Mouse (Mus musculus) stomach, embryonic 14.5 days (tissue): ENCODE results near the gene Rfx4. TPM values are rescaled to one million over a fixed set of nuclear protein-coding genes. Genes with fewer than 3 reads are reported as not detected.
A peak's percentile ranks its signal among the peaks of the same experiment; 100 is the strongest.

Source experiments
- ATAC-seq: fragments of 200-750 bp; cut with Nextera tagmentation; 2 replicates; pipeline ENCODE4 v1.8.0; 2017; ENCODE audit warnings: low read depth, moderate TSS enrichment; ENCODE audit not compliant: insufficient number of reproducible peaks, insufficient read depth, low FRiP score
- H3K27ac ChIP-seq: fragments of 300-500 bp; sonication (generic); 2 replicates; pipeline ENCODE4 v1.5.1; 2014; ENCODE audit warnings: mild to moderate bottlenecking, low read length, moderate library complexity, mixed read lengths
- H3K27me3 ChIP-seq: fragments of 300-500 bp; sonication (generic); 2 replicates; pipeline ENCODE4 v1.6.1; 2014; ENCODE audit warnings: low read length, control low read depth, mixed read lengths; ENCODE audit not compliant: control insufficient read depth, insufficient read depth
- H3K36me3 ChIP-seq: fragments of 300-500 bp; sonication (generic); 2 replicates; pipeline ENCODE4 v1.6.1; 2014; ENCODE audit warnings: mild to moderate bottlenecking, control low read depth, low read length, moderate library complexity, mixed read lengths; ENCODE audit not compliant: control insufficient read depth, insufficient read depth
- H3K4me1 ChIP-seq: fragments of 300-500 bp; sonication (generic); 2 replicates; pipeline ENCODE4 v1.6.1; 2014; ENCODE audit warnings: low read length, control low read depth, mixed read lengths; ENCODE audit not compliant: control insufficient read depth, insufficient read depth
- H3K4me2 ChIP-seq: fragments of 300-500 bp; sonication (generic); replicated peaks from 2 replicates; pipeline ENCODE4 v1.6.1; 2014; ENCODE audit warnings: low read depth, low read length, control low read depth
- H3K4me3 ChIP-seq: fragments of 300-500 bp; sonication (generic); 2 replicates; pipeline ENCODE4 v1.5.1; 2014; ENCODE audit warnings: low read depth, low read length, control low read depth
- H3K9ac ChIP-seq: fragments of 300-500 bp; sonication (generic); replicated peaks from 2 replicates; pipeline ENCODE4 v1.6.1; 2014; ENCODE audit warnings: low read depth, mild to moderate bottlenecking, control low read depth, low read length, moderate library complexity, mixed read lengths
- H3K9me3 ChIP-seq: fragments of 300-500 bp; sonication (generic); 2 replicates; pipeline ENCODE4 v1.6.1; 2016; ENCODE audit warnings: low read depth, low read length, control low read depth; ENCODE audit not compliant: control insufficient read depth
- WGBS: fragments of 180-500 bp; shearing (Covaris S2); extraction: QIAGEN DNeasy Blood & Tissue Kit; methylation state at CpG from one replicate; pipeline ENCODE4 v1.1.7; 2014; 5-methylcytosine and 5-hydroxymethylcytosine counted together
- polyA plus RNA-seq: library from polyadenylated mRNA; unstranded; fragments of >200 nt; fragmentation: Nextera tagmentation; extraction: Ambion mirVana; gene quantifications from 2 replicates; pipeline ENCODE4 v1.2.1, GENCODE M21; 2014

The Rfx4 gene
- polyA plus RNA-seq, 1 experiment from 2014 or later, result not detected

- H3K36me3 ChIP-seq, result no peaks in the 10 kb centered on the region
- H3K9ac ChIP-seq, result no peak overlapping the region
- WGBS, result 50% methylated on average over 6 of the region's 6 CpGs
- no peaks in the 10 kb centered on the region for H3K27me3 ChIP-seq
- no peaks in the 10 kb centered on the region for H3K9me3 ChIP-seq
- ATAC-seq, result no peak
- H3K27ac ChIP-seq, result no peak overlapping the region
- no peak overlapping the region for H3K4me2 ChIP-seq
- no peaks in the 10 kb centered on the region for H3K4me1 ChIP-seq
- H3K4me3 ChIP-seq, result no peak overlapping the region
Observed at GRCm38 (mm10) chr10:84733511-84733910, 22.4 kb upstream of the Rfx4 start.

GRCm38 (mm10) chr10:84754851-84755785 lies 744 bp upstream of the Rfx4 start:
- WGBS, result under 1% methylated on average over 66 of the region's 66 CpGs
- Histone ChIP-seq H3K27me3 (peaks cover 67% of the 10 kb centered on the region), H3K4me3 (peak overlapping the region; percentile 29), H3K36me3 (no peaks in the 10 kb centered on the region), H3K4me2 (peak overlapping the region; percentile 47), H3K9ac (no peak overlapping the region), H3K9me3 (no peaks in the 10 kb centered on the region), H3K4me1 (peaks cover 7% of the 10 kb centered on the region; the same call in 1 of the 2 replicates), H3K27ac (no peak overlapping the region)
- ATAC-seq, result peak; percentile 28

GRCm38 (mm10) chr10:84756435-84757095 lies 703 bp downstream of the Rfx4 start:
- H3K27me3 ChIP-seq, result peaks cover 72% of the 10 kb centered on the region
- H3K36me3 ChIP-seq, result no peaks in the 10 kb centered on the region
- under 1% methylated on average over 42 of the region's 42 CpGs for WGBS
- H3K4me2 ChIP-seq, result peak overlapping the region; percentile 30
- no peak overlapping the region for H3K9ac ChIP-seq
- H3K27ac ChIP-seq, result no peak overlapping the region
- ATAC-seq, result no peak
- H3K4me1 ChIP-seq, result peaks cover 13% of the 10 kb centered on the region; the same call in 1 of the 2 replicates
- H3K4me3 ChIP-seq, result peak overlapping the region; percentile 17
- H3K9me3 ChIP-seq, result no peaks in the 10 kb centered on the region

GRCm38 (mm10) chr10:84757426-84758199 lies 1.8 kb downstream of the Rfx4 start:
- Histone ChIP-seq H3K27ac (no peak overlapping the region), H3K27me3 (peaks cover 79% of the 10 kb centered on the region), H3K4me3 (no peak overlapping the region), H3K9ac (no peak overlapping the region), H3K4me1 (peaks cover 13% of the 10 kb centered on the region; the same call in 1 of the 2 replicates), H3K9me3 (no peaks in the 10 kb centered on the region), H3K36me3 (no peaks in the 10 kb centered on the region), H3K4me2 (no peak overlapping the region)
- WGBS, result 7% methylated on average over 22 of the region's 22 CpGs
- no peak for ATAC-seq

GRCm38 (mm10) chr10:84758200-84758468 lies 2.3 kb downstream of the Rfx4 start:
- 7% methylated on average over 5 of the region's 5 CpGs for WGBS
- Histone ChIP-seq H3K27me3 (peaks cover 75% of the 10 kb centered on the region), H3K27ac (no peak overlapping the region), H3K4me3 (no peak overlapping the region), H3K4me2 (no peak overlapping the region), H3K9ac (no peak overlapping the region), H3K36me3 (no peaks in the 10 kb centered on the region), H3K9me3 (no peaks in the 10 kb centered on the region), H3K4me1 (peaks cover 13% of the 10 kb centered on the region; the same call in 1 of the 2 replicates)
- no peak for ATAC-seq

- peak overlapping the region; percentile 13; the same call in 1 of the 2 replicates for H3K4me2 ChIP-seq
- no peaks in the 10 kb centered on the region for H3K36me3 ChIP-seq
- no peak overlapping the region for H3K4me3 ChIP-seq
- no peak overlapping the region for H3K9ac ChIP-seq
- H3K4me1 ChIP-seq, result peaks cover 13% of the 10 kb centered on the region; the same call in 1 of the 2 replicates
- no peak for ATAC-seq
- peaks cover 70% of the 10 kb centered on the region for H3K27me3 ChIP-seq
- no peaks in the 10 kb centered on the region for H3K9me3 ChIP-seq
- 1% methylated on average over 51 of the region's 51 CpGs for WGBS
- H3K27ac ChIP-seq, result no peak overlapping the region
Observed at GRCm38 (mm10) chr10:84758483-84759431, 2.9 kb downstream of the Rfx4 start.

- no peak overlapping the region for H3K27ac ChIP-seq
- H3K4me2 ChIP-seq, result peak overlapping the region; percentile 42
- H3K4me1 ChIP-seq, result peaks cover 13% of the 10 kb centered on the region; the same call in 1 of the 2 replicates
- no peak; the same call in 1 of the 2 replicates for ATAC-seq
- peaks cover 62% of the 10 kb centered on the region for H3K27me3 ChIP-seq
- H3K9me3 ChIP-seq, result no peaks in the 10 kb centered on the region
- peak overlapping the region; percentile 20 for H3K4me3 ChIP-seq
- H3K36me3 ChIP-seq, result no peaks in the 10 kb centered on the region
- no peak overlapping the region for H3K9ac ChIP-seq
- 10% methylated on average over 16 of the region's 16 CpGs for WGBS
Observed at GRCm38 (mm10) chr10:84759511-84760117, 3.8 kb downstream of the Rfx4 start.
